Mouse (Mus musculus) small intestine, adult 2 months (tissue): Measurements from ENCODE around the gene Eif3l.

ENCODE experiments used
- CTCF ChIP-seq: fragments of 200-500 bp; IDR thresholded peaks from 2 replicates; pipeline ENCODE4 v1.5.1; 2012; ENCODE audit warnings: low read depth, mild to moderate bottlenecking, control low read depth, inconsistent platforms, low read length, moderate library complexity, mixed read lengths; ENCODE audit not compliant: insufficient replicate concordance, insufficient read length; ENCODE audit errors: extremely low read depth
- POLR2A ChIP-seq: fragments of 200-500 bp; IDR thresholded peaks from 2 replicates; pipeline ENCODE4 v1.6.1; 2012; ENCODE audit warnings: low read depth, mild to moderate bottlenecking, control low read depth, inconsistent platforms, low read length, moderate library complexity

- TF ChIP-seq CTCF (no peak), POLR2A (no peak)
Observed at GRCm38 (mm10) chr15:79068416-79068815, 6.6 kb upstream of the Eif3l start.
